Mouse (Mus musculus): ENCODE results near the gene Chst7. TPM values are rescaled to one million over a fixed set of nuclear protein-coding genes. Genes with fewer than 3 reads are reported as not detected.

Gene Chst7
- 6.2 and 10.0 TPM in 2 replicates for polyA plus RNA-seq (2012; rRNA removed; ENCODE audit: low replicate concordance)

DNA sequence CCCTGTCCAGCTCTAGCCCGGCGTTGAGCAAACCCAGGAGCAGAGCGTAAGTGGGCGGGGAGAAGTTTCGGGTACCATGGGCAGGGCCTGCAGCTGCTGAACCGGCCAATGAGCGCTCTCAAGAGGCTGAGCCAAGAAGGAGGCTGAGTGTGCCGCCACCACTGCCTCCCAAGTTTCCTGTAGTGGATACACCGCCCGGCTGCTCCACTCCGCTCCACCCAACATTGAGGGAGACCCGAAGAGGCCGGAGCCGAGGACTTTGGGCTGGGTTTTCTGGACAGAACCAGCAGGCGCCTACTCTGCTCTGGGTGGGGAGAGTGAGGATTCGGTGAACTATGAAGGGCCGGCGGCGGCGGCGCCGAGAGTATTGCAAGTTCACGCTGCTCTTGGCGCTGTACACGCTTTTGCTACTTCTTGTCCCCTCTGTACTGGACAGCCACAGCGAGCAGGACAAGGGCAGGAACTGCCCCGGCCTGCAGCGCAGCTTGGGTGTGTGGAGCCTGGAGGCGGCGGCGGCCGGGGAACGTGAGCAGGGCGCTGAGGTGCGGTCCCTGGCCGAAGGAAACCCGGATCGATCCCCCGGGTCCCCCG lies at the start of gene Chst7:
TSS of gene Chst7 (plus strand) at position 180 of the 591 bp plus-strand sequence.

Other genes with a start within 250 kb of the Chst7 start
- 0.44 and 1.8 TPM in 2 replicates for gene Slc9a7, start 232.2 kb downstream of the Chst7 start, polyA plus RNA-seq (2012; rRNA removed; ENCODE audit: low replicate concordance)

Measured in subcutaneous adipose tissue, adult 2 months (tissue).